Mouse (Mus musculus) spleen, adult 10 weeks (tissue): ENCODE measurements around the gene Gm7682. TPM values are rescaled to one million over a fixed set of nuclear protein-coding genes. Genes with fewer than 3 reads are reported as not detected.

Experiments
- polyA plus RNA-seq: library from polyadenylated mRNA; stranded (reverse); fragments of 350-450 nt; fragmentation: Illumina TruSeq; extraction: RNeasy Lipid Tissue Mini Kit (QIAGEN cat#74804); gene quantifications from one replicate; pipeline ENCODE4 v1.2.3, GENCODE M21; 2015; ENCODE audit warnings: low replicate concordance; ENCODE audit not compliant: insufficient read depth

Gene Gm7682
- polyA plus RNA-seq = not detected

DNA sequence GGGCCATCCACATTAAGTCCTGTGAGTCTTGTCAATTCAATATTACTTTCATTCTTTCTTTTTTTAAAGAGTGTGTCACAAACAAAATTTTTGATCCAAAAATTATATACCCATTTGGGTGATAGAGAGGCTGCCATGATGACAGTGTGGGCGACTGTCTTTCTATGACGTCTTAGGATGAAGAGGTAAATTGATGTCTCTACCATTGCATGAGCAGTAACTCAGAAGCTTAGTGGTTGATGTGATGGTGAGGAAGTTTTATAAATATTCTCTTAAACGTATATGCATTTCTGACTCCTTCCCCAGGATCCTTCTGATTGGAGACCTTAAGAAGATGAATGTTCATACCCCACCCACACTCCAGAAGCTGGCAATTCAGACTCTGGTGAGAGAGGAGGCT lies at the start of gene Gm7682:
Gene Gm7682 (plus strand): TSS at position 301 of the 400 bp plus-strand sequence.

Other genes starting within 250 kb of the Gm7682 start
- not detected for gene Gm3106, start 227.8 kb upstream of the Gm7682 start, polyA plus RNA-seq
- gene A430089I19Rik, start 139.0 kb upstream of the Gm7682 start, polyA plus RNA-seq = not detected
- gene Gm6502, start 131.3 kb upstream of the Gm7682 start, polyA plus RNA-seq = not detected
- not detected for gene AA792892, start 106.0 kb upstream of the Gm7682 start, polyA plus RNA-seq
- gene Gm3139, start 80.5 kb downstream of the Gm7682 start, polyA plus RNA-seq = not detected
- not detected for gene Gm3147, start 170.6 kb downstream of the Gm7682 start, polyA plus RNA-seq
- gene Gm6509, start 178.2 kb downstream of the Gm7682 start, polyA plus RNA-seq = not detected
- not detected for gene Gm6205, start 202.6 kb downstream of the Gm7682 start, polyA plus RNA-seq